Mouse (Mus musculus) midbrain, embryonic 12.5 days (tissue): ENCODE data around the gene Ccdc141. TPM values are rescaled to one million over a fixed set of nuclear protein-coding genes. Genes with fewer than 3 reads are reported as not detected.

Experiments used
- ATAC-seq: fragments of 200-750 bp; cut with Nextera tagmentation; 2 replicates; pipeline ENCODE4 v1.8.0; 2017; ENCODE audit warnings: low read depth, moderate TSS enrichment, moderate library complexity; ENCODE audit not compliant: low FRiP score
- H3K27ac ChIP-seq: fragments of 300-500 bp; sonication (generic); replicated peaks from 2 replicates; pipeline ENCODE4 v1.5.1; 2016; ENCODE audit warnings: mild to moderate bottlenecking
- H3K27me3 ChIP-seq: fragments of 300-500 bp; sonication (generic); 2 replicates; pipeline ENCODE4 v1.6.1; 2016; ENCODE audit warnings: mild to moderate bottlenecking
- H3K36me3 ChIP-seq: fragments of 300-500 bp; sonication (generic); 2 replicates; pipeline ENCODE4 v1.6.1; 2016
- H3K4me1 ChIP-seq: fragments of 300-500 bp; sonication (generic); 2 replicates; pipeline ENCODE4 v1.6.1; 2016
- H3K4me2 ChIP-seq: fragments of 300-500 bp; sonication (generic); replicated peaks from 2 replicates; pipeline ENCODE4 v1.6.1; 2016; ENCODE audit warnings: mild to moderate bottlenecking, moderate library complexity
- H3K4me3 ChIP-seq: fragments of 300-500 bp; sonication (generic); 2 replicates; pipeline ENCODE4 v1.5.1; 2016; ENCODE audit warnings: mild to moderate bottlenecking
- H3K9ac ChIP-seq: fragments of 300-500 bp; sonication (generic); replicated peaks from 2 replicates; pipeline ENCODE4 v1.6.1; 2016; ENCODE audit warnings: mild to moderate bottlenecking, moderate library complexity
- H3K9me3 ChIP-seq: fragments of 300-500 bp; sonication (generic); 2 replicates; pipeline ENCODE4 v1.6.1; 2016; ENCODE audit warnings: mild to moderate bottlenecking
- WGBS: fragments of 180-500 bp; shearing (Covaris S2); methylation state at CpG from one replicate; pipeline ENCODE4 v1.1.7; 2016; 5-methylcytosine and 5-hydroxymethylcytosine counted together
- polyA plus RNA-seq: library from polyadenylated mRNA; unstranded; fragments of >200 nt; fragmentation: Nextera tagmentation; extraction: Ambion mirVana; gene quantifications from 2 replicates; pipeline ENCODE4 v1.2.1, GENCODE M21; 2016

Gene Ccdc141
- polyA plus RNA-seq, 1 experiment from 2014 or later: 4.7 TPM

- Histone ChIP-seq H3K4me1 (no peaks in the 10 kb centered on the region), H3K27me3 (no peaks in the 10 kb centered on the region), H3K9ac (no peak overlapping the region), H3K4me3 (no peak overlapping the region), H3K27ac (no peak overlapping the region), H3K9me3 (no peaks in the 10 kb centered on the region), H3K4me2 (no peak overlapping the region), H3K36me3 (no peaks in the 10 kb centered on the region)
- ATAC-seq: no peak
- WGBS: 82% methylated on average over 2 of the region's 2 CpGs
Observed at GRCm38 (mm10) chr2:77081156-77081555, 89.3 kb downstream of the Ccdc141 start.

- Histone ChIP-seq H3K4me3 (no peak overlapping the region), H3K27ac (no peak overlapping the region), H3K27me3 (no peaks in the 10 kb centered on the region), H3K9me3 (no peaks in the 10 kb centered on the region), H3K36me3 (no peaks in the 10 kb centered on the region), H3K4me2 (no peak overlapping the region), H3K9ac (no peak overlapping the region), H3K4me1 (no peaks in the 10 kb centered on the region)
- ATAC-seq: no peak
- WGBS: 90% methylated on average over 3 of the region's 3 CpGs
Observed at GRCm38 (mm10) chr2:77080657-77081056, 89.8 kb downstream of the Ccdc141 start.

GRCm38 (mm10) chr2:77078746-77079145, 91.7 kb downstream of the Ccdc141 start:
- Histone ChIP-seq H3K4me3 (no peak overlapping the region), H3K4me2 (no peak overlapping the region), H3K9me3 (no peaks in the 10 kb centered on the region), H3K27ac (no peak overlapping the region), H3K9ac (no peak overlapping the region), H3K36me3 (no peaks in the 10 kb centered on the region), H3K4me1 (peaks cover 8% of the 10 kb centered on the region; the same call in 1 of the 2 replicates), H3K27me3 (no peaks in the 10 kb centered on the region)
- ATAC-seq: no peak
- WGBS: 90% methylated on average over 4 of the region's 4 CpGs

- ATAC-seq: no peak
- H3K27me3 ChIP-seq: no peaks in the 10 kb centered on the region
- peaks cover 9% of the 10 kb centered on the region; the same call in 1 of the 2 replicates for H3K4me1 ChIP-seq
- H3K27ac ChIP-seq: no peak overlapping the region
- no peak overlapping the region for H3K4me3 ChIP-seq
- whole genome bisulfite sequencing: 25% methylated on average over 6 of the region's 6 CpGs
- H3K9me3 ChIP-seq: no peaks in the 10 kb centered on the region
- no peak overlapping the region; the same call in 1 of the 2 replicates for H3K4me2 ChIP-seq
- no peaks in the 10 kb centered on the region for H3K36me3 ChIP-seq
- H3K9ac ChIP-seq: no peak overlapping the region
Observed at GRCm38 (mm10) chr2:77074373-77074772, 96.1 kb downstream of the Ccdc141 start.

GRCm38 (mm10) chr2:77073930-77074329, 96.5 kb downstream of the Ccdc141 start:
- Histone ChIP-seq H3K27ac (no peak overlapping the region), H3K4me2 (no peak overlapping the region)

GRCm38 (mm10) chr2:77065294-77065693, 105.1 kb downstream of the Ccdc141 start:
- H3K27ac ChIP-seq: peak overlapping the region; percentile 66; the same call in 1 of the 2 replicates
- H3K36me3 ChIP-seq: no peaks in the 10 kb centered on the region
- H3K9ac ChIP-seq: no peak overlapping the region
- H3K9me3 ChIP-seq: no peaks in the 10 kb centered on the region
- H3K4me3 ChIP-seq: no peak overlapping the region
- 15% methylated on average over 6 of the region's 6 CpGs for WGBS
- H3K27me3 ChIP-seq: no peaks in the 10 kb centered on the region
- H3K4me1 ChIP-seq: peaks cover 13% of the 10 kb centered on the region
- peak; percentile 82 for ATAC-seq
- no peak overlapping the region for H3K4me2 ChIP-seq

More at GRCm38 (mm10) chr2:77073930-77074329, 96.5 kb downstream of the Ccdc141 start:
- Histone ChIP-seq H3K9me3 (no peaks in the 10 kb centered on the region), H3K27me3 (no peaks in the 10 kb centered on the region), H3K4me1 (peaks cover 9% of the 10 kb centered on the region; the same call in 1 of the 2 replicates), H3K4me3 (no peak overlapping the region), H3K36me3 (no peaks in the 10 kb centered on the region), H3K9ac (no peak overlapping the region)
- ATAC-seq: peak; percentile 38; the same call in 1 of the 2 replicates
- 61% methylated on average over 5 of the region's 5 CpGs for WGBS

- Histone ChIP-seq H3K9ac (no peak overlapping the region), H3K4me2 (no peak overlapping the region), H3K27ac (no peak overlapping the region), H3K9me3 (no peaks in the 10 kb centered on the region), H3K4me3 (no peak overlapping the region), H3K27me3 (no peaks in the 10 kb centered on the region), H3K4me1 (peaks cover 21% of the 10 kb centered on the region), H3K36me3 (no peaks in the 10 kb centered on the region)
- ATAC-seq: no peak
- WGBS: 40% methylated on average over 3 of the region's 3 CpGs
Observed at GRCm38 (mm10) chr2:77061871-77062270, 108.6 kb downstream of the Ccdc141 start.

- ATAC-seq: no peak
- Histone ChIP-seq H3K27ac (no peak overlapping the region), H3K4me2 (no peak overlapping the region), H3K9ac (no peak overlapping the region), H3K9me3 (no peaks in the 10 kb centered on the region), H3K4me3 (no peak overlapping the region), H3K27me3 (no peaks in the 10 kb centered on the region), H3K36me3 (no peaks in the 10 kb centered on the region), H3K4me1 (peaks cover 17% of the 10 kb centered on the region)
- 20% methylated on average over 8 of the region's 8 CpGs for WGBS
Observed at GRCm38 (mm10) chr2:77059596-77059995, 110.8 kb downstream of the Ccdc141 start.

- ATAC-seq: no peak
- Histone ChIP-seq H3K4me2 (peak overlapping the region; percentile 26), H3K4me1 (peaks cover 13% of the 10 kb centered on the region), H3K27me3 (no peaks in the 10 kb centered on the region), H3K36me3 (no peaks in the 10 kb centered on the region), H3K9ac (0 out of 2 replicates have a peak overlapping the region, but pooled peaks have one; percentile 21), H3K9me3 (no peaks in the 10 kb centered on the region), H3K27ac (no peak overlapping the region), H3K4me3 (no peak overlapping the region)
- WGBS: 18% methylated on average over 11 of the region's 11 CpGs
Observed at GRCm38 (mm10) chr2:77056367-77056766, 114.1 kb downstream of the Ccdc141 start.

- Histone ChIP-seq H3K36me3 (no peaks in the 10 kb centered on the region), H3K9me3 (no peaks in the 10 kb centered on the region), H3K4me3 (no peak overlapping the region), H3K9ac (no peak overlapping the region), H3K27me3 (no peaks in the 10 kb centered on the region), H3K27ac (no peak overlapping the region), H3K4me2 (no peak overlapping the region), H3K4me1 (no peaks in the 10 kb centered on the region)
- WGBS: 66% methylated on average over 3 of the region's 3 CpGs
- no peak for ATAC-seq
Observed at GRCm38 (mm10) chr2:77042912-77043311, 127.5 kb downstream of the Ccdc141 start.

GRCm38 (mm10) chr2:77039683-77040082, 130.8 kb downstream of the Ccdc141 start:
- 87% methylated on average over 3 of the region's 3 CpGs for WGBS

GRCm38 (mm10) chr2:77039281-77039680, 131.2 kb downstream of the Ccdc141 start:
- 80% methylated on average over 4 of the region's 4 CpGs for WGBS
- no peak overlapping the region for H3K27ac ChIP-seq
- no peak overlapping the region for H3K9ac ChIP-seq
- no peaks in the 10 kb centered on the region for H3K36me3 ChIP-seq
- H3K4me3 ChIP-seq: no peak overlapping the region
- no peaks in the 10 kb centered on the region for H3K9me3 ChIP-seq
- no peak overlapping the region for H3K4me2 ChIP-seq
- H3K27me3 ChIP-seq: no peaks in the 10 kb centered on the region
- no peaks in the 10 kb centered on the region for H3K4me1 ChIP-seq
- ATAC-seq: no peak

More at GRCm38 (mm10) chr2:77039683-77040082, 130.8 kb downstream of the Ccdc141 start:
- no peak overlapping the region for H3K4me2 ChIP-seq
- no peak overlapping the region for H3K27ac ChIP-seq
- H3K9ac ChIP-seq: no peak overlapping the region
- H3K36me3 ChIP-seq: no peaks in the 10 kb centered on the region
- no peak overlapping the region for H3K4me3 ChIP-seq
- H3K4me1 ChIP-seq: no peaks in the 10 kb centered on the region
- no peak for ATAC-seq
- H3K27me3 ChIP-seq: no peaks in the 10 kb centered on the region
- no peaks in the 10 kb centered on the region for H3K9me3 ChIP-seq

- Histone ChIP-seq H3K27ac (no peak overlapping the region), H3K27me3 (no peaks in the 10 kb centered on the region), H3K4me1 (no peaks in the 10 kb centered on the region), H3K4me2 (no peak overlapping the region), H3K9me3 (no peaks in the 10 kb centered on the region), H3K9ac (no peak overlapping the region), H3K4me3 (no peak overlapping the region), H3K36me3 (no peaks in the 10 kb centered on the region)
- WGBS: 90% methylated on average over 10 of the region's 10 CpGs
- ATAC-seq: no peak
Observed at GRCm38 (mm10) chr2:77037211-77037610, 133.2 kb downstream of the Ccdc141 start.
